26 mouse cellular contexts compared by ENCODE assay signal in genomic region chr13:44567696-44568095, GRCm38 (mm10).
"Had no signal": no experiment of that assay in that cellular context is flagged by ENCODE, and none has a peak within 500 bp of the region (broad histone marks: within the 10 kb centered on the region; RNA-seq: fewer than 3 reads in every experiment).

No protein-coding gene starts in this region.

- ATAC-seq: hindbrain, embryonic 16.5 days; inflammation-experienced regulatory T-cells, adult 6 months; intestine, embryonic 15.5 days; intestine, postnatal 0 days; liver, postnatal 0 days had no signal

- H3K27ac ChIP-seq: heart, embryonic 10.5 days; hindbrain, embryonic 13.5 days; intestine, embryonic 15.5 days; limb, embryonic 10.5 days; limb, embryonic 12.5 days; liver, embryonic 13.5 days; liver, embryonic 15.5 days had no signal

- H3K4me2 ChIP-seq: heart, embryonic 12.5 days; hindbrain, embryonic 13.5 days; intestine, embryonic 15.5 days; limb, embryonic 12.5 days; liver, embryonic 11.5 days; liver, embryonic 13.5 days; liver, embryonic 15.5 days had no signal

- H3K27me3 ChIP-seq: heart, embryonic 12.5 days; hindbrain, embryonic 13.5 days; intestine, embryonic 15.5 days; limb, embryonic 12.5 days; liver, embryonic 13.5 days; liver, embryonic 15.5 days had no signal

- H3K4me1 ChIP-seq: hindbrain, embryonic 13.5 days; intestine, embryonic 15.5 days; liver, embryonic 13.5 days; liver, embryonic 15.5 days had no signal

- H3K36me3 ChIP-seq: heart, embryonic 10.5 days; heart, embryonic 12.5 days; hindbrain, embryonic 13.5 days; intestine, embryonic 15.5 days; limb, embryonic 10.5 days; limb, embryonic 12.5 days; liver, embryonic 13.5 days; liver, embryonic 15.5 days had no signal

- H3K4me3 ChIP-seq: heart, embryonic 10.5 days; heart, embryonic 12.5 days; hindbrain, embryonic 13.5 days; intestine, embryonic 15.5 days; limb, embryonic 10.5 days; limb, embryonic 12.5 days; liver, embryonic 13.5 days; liver, embryonic 15.5 days had no signal

- H3K9ac ChIP-seq: heart, embryonic 12.5 days; hindbrain, embryonic 13.5 days; intestine, embryonic 15.5 days; limb, embryonic 12.5 days; liver, embryonic 13.5 days; liver, embryonic 15.5 days; liver, postnatal 0 days had no signal

- DNase-seq: gastrocnemius, postnatal 10 days; gastrocnemius, postnatal 25 days; heart, adult 18-20 months; heart, postnatal 10 days; heart, postnatal 36 days; kidney, adult 18-20 months; kidney, adult 8-10 months; kidney, postnatal 14 days; kidney, postnatal 36 days; layer of hippocampus, adult 9-11 months; layer of hippocampus, postnatal 36 days; liver; liver, embryonic 13.5 days; liver, postnatal 0 days; lung, adult 2 months had no signal

- H3K9me3 ChIP-seq: heart, embryonic 10.5 days; hindbrain, embryonic 13.5 days; intestine, embryonic 15.5 days; limb, embryonic 10.5 days; liver, embryonic 13.5 days; liver, embryonic 15.5 days had no signal
